Mouse (Mus musculus): Measurements from ENCODE around the gene Blcap. TPM values are rescaled to one million over a fixed set of nuclear protein-coding genes. Genes with fewer than 3 reads are reported as not detected.

The Blcap gene
- polyA plus RNA-seq (2014; fragmentation: Illumina TruSeq; extraction: RNeasy Lipid Tissue Mini Kit (QIAGEN cat#74804); ENCODE audit: low read depth, low replicate concordance) = 36.5 TPM

DNA sequence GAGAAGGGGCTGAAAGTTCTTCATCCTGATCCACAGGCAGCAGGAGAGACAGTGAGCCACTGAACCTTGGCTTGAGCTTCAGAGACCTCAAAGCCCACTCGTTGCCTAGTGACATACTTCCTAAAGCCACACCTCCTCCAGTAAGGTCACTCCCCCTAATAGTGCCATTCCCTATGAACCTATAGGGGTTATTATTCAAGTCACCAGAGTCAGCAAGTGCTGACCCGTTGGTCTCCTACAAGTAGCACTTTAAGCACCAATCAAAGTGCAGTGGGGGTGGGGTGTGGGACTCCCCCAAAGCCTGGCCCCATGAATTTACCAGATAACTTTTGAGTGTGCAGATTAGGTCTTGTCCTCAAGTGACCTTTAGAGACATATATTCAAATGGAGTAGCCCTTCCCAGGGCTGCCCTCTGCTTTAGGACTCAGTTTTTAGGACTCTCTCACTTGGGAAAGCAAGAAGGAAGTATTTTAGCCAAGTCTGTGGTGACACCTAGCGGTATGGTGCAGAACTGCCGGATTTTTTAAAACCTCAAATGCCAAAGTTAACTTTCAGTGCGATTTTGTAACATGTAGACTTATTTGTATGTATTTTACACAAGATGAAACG, at the start of gene Blcap:
TSS of gene Blcap (minus strand) at position 51 of the 609 bp plus-strand sequence.

DNA sequence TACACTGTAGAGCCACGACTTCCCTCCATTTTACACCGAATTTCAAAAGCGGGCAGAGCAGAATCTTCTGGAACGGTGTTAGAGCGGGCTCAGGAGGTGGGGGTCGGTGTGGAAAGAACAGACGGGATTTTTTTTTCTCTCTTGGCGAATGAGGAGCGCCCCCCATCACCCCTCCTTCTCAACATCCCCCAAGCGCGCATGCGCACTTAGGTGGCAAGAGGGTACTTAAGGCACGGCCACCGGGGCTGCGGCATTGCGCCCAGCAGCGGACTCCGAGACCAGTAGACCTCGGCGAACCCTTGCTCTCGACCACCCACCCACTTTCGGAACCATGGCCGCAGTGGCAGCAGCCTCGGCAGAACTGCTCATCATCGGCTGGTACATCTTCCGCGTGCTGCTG, 11.2 kb downstream of the Blcap start, which contains the start of gene Nnat:
TSS of gene Nnat (plus strand) at position 221 of the 400 bp plus-strand sequence.

Other genes with a start within 250 kb of the Blcap start
- gene Ghrh, start 223.8 kb downstream of the Blcap start, polyA plus RNA-seq (2014; fragmentation: Illumina TruSeq; extraction: RNeasy Lipid Tissue Mini Kit (QIAGEN cat#74804); ENCODE audit: low read depth, low replicate concordance) = not detected
- 5.0 TPM for gene Manbal, start 203.7 kb downstream of the Blcap start, polyA plus RNA-seq (2014; fragmentation: Illumina TruSeq; extraction: RNeasy Lipid Tissue Mini Kit (QIAGEN cat#74804); ENCODE audit: low read depth, low replicate concordance)
- 5.2 TPM for gene Src, start 152.8 kb downstream of the Blcap start, polyA plus RNA-seq (2014; fragmentation: Illumina TruSeq; extraction: RNeasy Lipid Tissue Mini Kit (QIAGEN cat#74804); ENCODE audit: low read depth, low replicate concordance)
- 3.2 TPM for gene Nnat, start 11.2 kb downstream of the Blcap start, polyA plus RNA-seq (2014; fragmentation: Illumina TruSeq; extraction: RNeasy Lipid Tissue Mini Kit (QIAGEN cat#74804); ENCODE audit: low read depth, low replicate concordance)
- gene Ctnnbl1, start 166.1 kb upstream of the Blcap start, polyA plus RNA-seq (2014; fragmentation: Illumina TruSeq; extraction: RNeasy Lipid Tissue Mini Kit (QIAGEN cat#74804); ENCODE audit: low read depth, low replicate concordance) = 1.5 TPM

Data from sigmoid colon, adult 10 weeks (tissue).